Mouse (Mus musculus) heart, embryonic 13.5 days (tissue): ENCODE results near the gene Tnfsf14. TPM values are rescaled to one million over a fixed set of nuclear protein-coding genes. Genes with fewer than 3 reads are reported as not detected.

Source experiments
- ATAC-seq: fragments of 200-750 bp; cut with Nextera tagmentation; 2 replicates; pipeline ENCODE4 v1.8.0; 2017; ENCODE audit warnings: moderate TSS enrichment; ENCODE audit not compliant: insufficient number of reproducible peaks, low FRiP score, low TSS enrichment; ENCODE audit errors: extremely low read depth
- H3K27ac ChIP-seq: fragments of 300-500 bp; sonication (generic); replicated peaks from 2 replicates; pipeline ENCODE4 v1.5.1; 2015; ENCODE audit warnings: moderate library complexity, mild to moderate bottlenecking, inconsistent platforms
- H3K27me3 ChIP-seq: fragments of 300-500 bp; sonication (generic); replicated peaks from 2 replicates; pipeline ENCODE4 v1.6.1; 2015; ENCODE audit warnings: mild to moderate bottlenecking, inconsistent platforms
- H3K36me3 ChIP-seq: fragments of 300-500 bp; sonication (generic); 2 replicates; pipeline ENCODE4 v1.6.1; 2015; ENCODE audit warnings: mild to moderate bottlenecking, inconsistent platforms
- H3K4me1 ChIP-seq: fragments of 300-500 bp; sonication (generic); 2 replicates; pipeline ENCODE4 v1.6.1; 2015; ENCODE audit warnings: inconsistent platforms
- H3K4me2 ChIP-seq: fragments of 300-500 bp; sonication (generic); 2 replicates; pipeline ENCODE4 v1.6.1; 2015; ENCODE audit warnings: inconsistent platforms, mild to moderate bottlenecking, moderate library complexity
- H3K4me3 ChIP-seq: fragments of 300-500 bp; sonication (generic); 2 replicates; pipeline ENCODE4 v1.5.1; 2015; ENCODE audit warnings: moderate library complexity, mild to moderate bottlenecking, inconsistent platforms
- H3K9ac ChIP-seq: fragments of 300-500 bp; sonication (generic); 2 replicates; pipeline ENCODE4 v1.6.1; 2015; ENCODE audit warnings: inconsistent platforms, mild to moderate bottlenecking, moderate library complexity
- H3K9me3 ChIP-seq: fragments of 300-500 bp; sonication (generic); 2 replicates; pipeline ENCODE4 v1.6.1; 2016; ENCODE audit warnings: inconsistent platforms
- WGBS: fragments of 180-500 bp; shearing (Covaris S2); methylation state at CpG from one replicate; pipeline ENCODE4 v1.1.7; 2015; ENCODE audit warnings: mixed read lengths; 5-methylcytosine and 5-hydroxymethylcytosine counted together
- polyA plus RNA-seq: library from polyadenylated mRNA; unstranded; fragments of >200 nt; fragmentation: Nextera tagmentation; extraction: Ambion mirVana; gene quantifications from 2 replicates; pipeline ENCODE4 v1.2.1, GENCODE M21; 2015

Gene Tnfsf14
- polyA plus RNA-seq: 0.13 and 0.28 TPM in 2 replicates

DNA sequence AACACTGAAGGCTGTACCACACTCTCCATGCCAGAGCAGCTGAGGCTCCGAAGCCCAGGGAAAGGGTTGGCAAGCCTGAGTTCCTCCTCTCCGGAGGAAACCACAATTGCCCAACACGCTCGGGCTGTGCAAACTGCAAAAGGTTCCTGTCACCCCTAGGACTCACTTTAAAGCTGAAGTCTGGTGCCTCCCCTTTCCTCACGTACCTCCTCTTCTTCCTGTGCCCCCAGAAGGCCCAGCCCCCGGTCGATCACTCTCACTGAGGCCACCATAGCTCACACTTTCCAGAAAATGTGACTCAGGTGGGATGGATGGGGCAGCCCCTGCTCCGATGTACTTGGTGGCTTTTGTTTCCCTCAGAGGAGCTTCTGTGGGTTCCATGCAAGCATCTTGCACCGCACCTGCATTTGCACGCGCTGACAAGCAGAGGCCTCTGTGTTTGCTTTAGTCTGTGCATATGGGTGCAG, at the start of gene Tnfsf14:
TSS of gene Tnfsf14 (minus strand) at position 137 of the 467 bp plus-strand sequence.
- H3K4me3 ChIP-seq: no peak within 1 kb of the TSS
- H3K4me1 ChIP-seq: no peaks in the 10 kb centered on the region
- H3K9ac ChIP-seq: no peak within 1 kb of the TSS
- no peaks in the 10 kb centered on the region for H3K27me3 ChIP-seq
- no peaks in the 10 kb centered on the region for H3K36me3 ChIP-seq
- H3K27ac ChIP-seq: no peak within 1 kb of the TSS
- 67% methylated on average over 11 of the region's 11 CpGs for WGBS
- no peak within 1 kb of the TSS for H3K4me2 ChIP-seq
- ATAC-seq: no peak
- no peaks in the 10 kb centered on the region for H3K9me3 ChIP-seq

DNA sequence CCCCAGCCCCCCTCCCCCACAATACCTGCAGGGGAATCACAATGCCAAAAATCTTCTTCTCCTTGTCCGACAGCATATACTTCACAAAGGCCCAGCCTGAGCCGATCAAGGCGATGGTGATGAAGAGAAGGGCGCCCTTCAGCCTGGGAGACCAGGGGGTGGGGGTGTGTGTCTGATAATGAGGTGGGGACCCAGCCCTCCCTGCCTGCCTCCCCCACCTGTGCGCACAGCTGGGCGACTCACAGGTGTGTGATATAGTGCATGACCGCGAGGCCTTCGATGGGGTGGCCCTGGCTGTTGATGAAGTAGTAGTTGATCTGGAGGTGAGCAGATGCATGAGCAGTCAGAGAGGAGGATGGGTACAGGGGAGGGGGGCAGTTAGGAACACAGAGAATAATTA, 43.2 kb upstream of the Tnfsf14 start:
- Histone ChIP-seq H3K9ac (no peak overlapping the region), H3K27me3 (no peaks in the 10 kb centered on the region), H3K4me3 (no peak overlapping the region), H3K4me2 (no peak overlapping the region), H3K27ac (no peak overlapping the region), H3K9me3 (no peaks in the 10 kb centered on the region), H3K4me1 (no peaks in the 10 kb centered on the region), H3K36me3 (peaks cover 53% of the 10 kb centered on the region)
- no peak for ATAC-seq
- 87% methylated on average over 9 of the region's 9 CpGs for WGBS

DNA sequence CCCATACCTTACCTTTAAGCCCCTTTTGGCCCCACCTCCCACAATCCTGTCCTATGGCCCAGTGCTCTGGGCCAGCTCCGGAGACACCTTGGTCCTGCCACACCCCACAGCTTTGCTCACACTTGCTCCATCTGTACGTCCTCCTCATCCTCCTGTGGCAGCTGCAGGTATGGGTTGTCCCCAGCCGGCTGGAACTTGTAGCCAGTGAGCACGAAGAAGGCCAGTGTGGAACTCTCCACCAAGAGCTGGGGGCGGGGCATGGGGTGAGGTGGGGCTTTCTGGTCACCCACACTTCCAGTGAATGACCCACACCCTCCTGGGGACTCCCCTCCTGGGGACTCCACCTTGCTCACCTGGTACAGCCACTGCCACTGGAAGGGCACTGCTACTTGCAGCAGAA, 41.8 kb upstream of the Tnfsf14 start:
- ATAC-seq: no peak
- H3K9me3 ChIP-seq: no peaks in the 10 kb centered on the region
- H3K4me1 ChIP-seq: no peaks in the 10 kb centered on the region
- no peak overlapping the region for H3K4me2 ChIP-seq
- WGBS: 84% methylated on average over 5 of the region's 5 CpGs
- H3K27me3 ChIP-seq: no peaks in the 10 kb centered on the region
- H3K4me3 ChIP-seq: no peak overlapping the region
- no peak overlapping the region for H3K27ac ChIP-seq
- no peak overlapping the region for H3K9ac ChIP-seq
- peaks cover 42% of the 10 kb centered on the region for H3K36me3 ChIP-seq

DNA sequence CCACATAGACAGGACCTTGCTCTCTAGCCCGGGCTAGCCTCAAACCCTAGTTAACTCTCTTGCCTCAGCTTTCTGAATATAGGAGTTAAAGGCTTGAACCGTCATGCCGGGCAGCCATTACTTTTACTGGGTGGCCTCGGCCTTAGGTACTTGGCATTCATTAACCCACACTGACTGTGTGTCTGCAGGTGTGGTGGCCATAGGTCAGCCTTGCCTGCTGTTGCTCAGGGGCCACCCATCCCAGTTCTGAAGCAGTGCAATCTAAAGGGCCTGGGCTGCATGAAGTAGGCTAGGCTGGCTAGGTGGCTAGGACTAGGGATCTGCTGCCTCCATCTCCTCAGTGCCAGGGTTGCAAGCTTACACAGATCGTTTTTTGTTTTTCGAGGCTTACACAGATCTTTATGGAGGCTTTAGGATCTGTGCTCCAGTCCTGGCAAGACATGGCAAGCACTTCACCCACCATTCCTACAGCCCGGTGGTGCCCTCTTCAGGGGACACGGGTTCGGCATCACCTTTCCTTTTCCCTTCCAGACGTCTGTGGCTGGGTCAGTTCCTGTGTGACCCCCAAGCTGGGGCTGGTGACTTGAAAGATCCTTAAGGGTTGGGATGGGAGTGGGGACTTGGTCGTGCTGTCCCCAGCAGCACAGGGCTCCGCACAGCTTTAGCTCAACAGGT, 40.4 kb upstream of the Tnfsf14 start:
- no peaks in the 10 kb centered on the region for H3K9me3 ChIP-seq
- no peak overlapping the region for H3K27ac ChIP-seq
- no peak overlapping the region for H3K9ac ChIP-seq
- no peak overlapping the region for H3K4me2 ChIP-seq
- H3K4me3 ChIP-seq: no peak overlapping the region
- peaks cover 42% of the 10 kb centered on the region for H3K36me3 ChIP-seq
- WGBS: 81% methylated on average over 12 of the region's 12 CpGs
- no peaks in the 10 kb centered on the region for H3K4me1 ChIP-seq
- no peak for ATAC-seq
- 0 out of 2 replicates have a peak, but pooled peaks cover 2% of the 10 kb centered on the region for H3K27me3 ChIP-seq

DNA sequence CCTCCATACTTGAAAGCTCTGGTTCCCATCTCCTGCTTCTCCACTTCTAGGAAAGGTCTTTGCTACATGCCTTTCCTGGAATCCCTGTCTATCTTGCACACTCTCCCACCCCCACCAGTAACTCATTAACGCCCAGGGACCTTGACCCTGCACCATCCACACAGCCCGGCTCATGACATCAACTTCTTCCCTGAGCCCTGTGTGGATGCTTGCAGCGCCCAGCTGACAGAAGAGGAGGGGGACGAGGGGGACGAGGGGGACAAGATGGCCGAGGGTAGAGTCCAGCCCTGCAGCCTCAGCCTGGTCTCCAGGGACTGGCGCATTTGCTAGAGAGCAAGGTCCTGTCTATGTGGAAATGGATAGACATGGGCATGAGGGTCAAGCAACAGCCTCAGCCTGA, 39.1 kb upstream of the Tnfsf14 start:
- Histone ChIP-seq H3K4me2 (no peak overlapping the region), H3K4me3 (no peak overlapping the region), H3K27ac (no peak overlapping the region), H3K36me3 (peaks cover 38% of the 10 kb centered on the region), H3K9ac (no peak overlapping the region), H3K4me1 (no peaks in the 10 kb centered on the region), H3K27me3 (0 out of 2 replicates have a peak, but pooled peaks cover 5% of the 10 kb centered on the region), H3K9me3 (no peaks in the 10 kb centered on the region)
- 38% methylated on average over 7 of the region's 7 CpGs for WGBS
- ATAC-seq: no peak

DNA sequence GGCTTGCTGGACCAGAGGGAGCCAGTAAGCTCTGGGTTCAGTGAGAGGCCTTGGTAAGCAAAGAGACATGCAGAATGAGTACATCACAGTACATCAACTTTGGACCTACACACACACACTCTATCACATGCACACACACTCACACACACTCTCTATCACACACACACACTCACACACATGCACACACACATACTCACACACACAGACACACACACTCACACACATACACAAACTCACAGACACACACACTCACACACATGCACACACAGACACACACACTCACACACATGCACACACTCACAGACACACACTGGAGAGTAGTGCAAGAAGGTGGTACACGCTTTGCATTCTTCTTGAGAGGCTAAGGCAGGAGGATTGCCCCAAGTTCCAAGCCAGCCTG, 38.2 kb upstream of the Tnfsf14 start:
- no peaks in the 10 kb centered on the region for H3K4me1 ChIP-seq
- H3K9ac ChIP-seq: no peak overlapping the region
- 79% methylated on average over 1 of the region's 1 CpGs for WGBS
- H3K9me3 ChIP-seq: no peaks in the 10 kb centered on the region
- H3K4me2 ChIP-seq: no peak overlapping the region
- peaks cover 29% of the 10 kb centered on the region for H3K36me3 ChIP-seq
- no peak overlapping the region for H3K4me3 ChIP-seq
- H3K27ac ChIP-seq: no peak overlapping the region
- ATAC-seq: no peak
- H3K27me3 ChIP-seq: 0 out of 2 replicates have a peak, but pooled peaks cover 11% of the 10 kb centered on the region

DNA sequence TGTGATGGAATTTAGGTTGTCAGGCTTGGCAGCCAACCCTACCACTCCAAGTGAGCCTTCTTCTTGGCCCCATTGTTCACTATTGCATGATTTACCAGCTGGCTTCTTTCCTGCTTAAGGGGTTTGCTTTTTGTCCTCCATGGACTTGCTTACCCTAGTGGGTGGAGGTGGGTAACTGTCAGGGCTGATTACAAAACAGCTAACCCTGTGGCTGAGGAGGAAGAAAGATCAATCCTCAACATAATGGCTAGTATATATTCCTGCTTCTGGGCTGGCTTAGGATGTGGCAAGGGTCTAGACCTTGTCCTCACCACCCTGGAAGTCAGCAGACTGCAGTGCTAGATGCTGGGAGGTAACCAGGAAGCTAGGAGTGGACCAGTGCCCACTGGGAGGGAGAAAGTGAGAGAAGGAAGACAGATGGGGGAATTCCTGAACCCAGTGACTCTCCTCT, 37.4 kb upstream of the Tnfsf14 start:
- Histone ChIP-seq H3K9me3 (no peaks in the 10 kb centered on the region), H3K4me2 (no peak overlapping the region), H3K27me3 (peaks cover 16% of the 10 kb centered on the region), H3K9ac (no peak overlapping the region), H3K4me3 (no peak overlapping the region), H3K27ac (no peak overlapping the region), H3K4me1 (no peaks in the 10 kb centered on the region), H3K36me3 (peaks cover 21% of the 10 kb centered on the region)
- ATAC-seq: no peak

DNA sequence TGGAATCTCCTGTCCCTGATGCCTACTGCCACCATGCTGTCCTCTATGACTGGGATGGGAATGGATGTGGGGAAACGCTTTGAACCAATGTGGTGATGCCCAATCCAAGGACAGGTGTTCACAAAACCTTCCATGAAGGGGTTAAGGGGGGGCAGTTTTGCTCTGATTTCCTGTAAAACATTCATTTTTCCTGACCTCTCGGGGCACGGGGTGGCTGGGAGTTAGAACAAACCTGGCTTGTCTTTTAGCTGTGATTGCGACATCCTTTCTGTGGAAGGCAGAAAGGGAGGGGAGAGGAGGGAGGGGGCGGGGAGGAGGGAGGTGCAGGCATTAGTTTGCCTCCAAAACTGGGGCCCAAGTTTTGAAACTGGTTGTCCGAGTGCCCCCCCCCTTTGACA, 36.8 kb upstream of the Tnfsf14 start:
- H3K9me3 ChIP-seq: no peaks in the 10 kb centered on the region
- H3K27me3 ChIP-seq: peaks cover 21% of the 10 kb centered on the region
- H3K4me3 ChIP-seq: no peak overlapping the region
- no peak overlapping the region for H3K9ac ChIP-seq
- peaks cover 15% of the 10 kb centered on the region for H3K36me3 ChIP-seq
- 53% methylated on average over 6 of the region's 6 CpGs for WGBS
- H3K27ac ChIP-seq: no peak overlapping the region
- H3K4me1 ChIP-seq: no peaks in the 10 kb centered on the region
- no peak overlapping the region for H3K4me2 ChIP-seq
- no peak for ATAC-seq

DNA sequence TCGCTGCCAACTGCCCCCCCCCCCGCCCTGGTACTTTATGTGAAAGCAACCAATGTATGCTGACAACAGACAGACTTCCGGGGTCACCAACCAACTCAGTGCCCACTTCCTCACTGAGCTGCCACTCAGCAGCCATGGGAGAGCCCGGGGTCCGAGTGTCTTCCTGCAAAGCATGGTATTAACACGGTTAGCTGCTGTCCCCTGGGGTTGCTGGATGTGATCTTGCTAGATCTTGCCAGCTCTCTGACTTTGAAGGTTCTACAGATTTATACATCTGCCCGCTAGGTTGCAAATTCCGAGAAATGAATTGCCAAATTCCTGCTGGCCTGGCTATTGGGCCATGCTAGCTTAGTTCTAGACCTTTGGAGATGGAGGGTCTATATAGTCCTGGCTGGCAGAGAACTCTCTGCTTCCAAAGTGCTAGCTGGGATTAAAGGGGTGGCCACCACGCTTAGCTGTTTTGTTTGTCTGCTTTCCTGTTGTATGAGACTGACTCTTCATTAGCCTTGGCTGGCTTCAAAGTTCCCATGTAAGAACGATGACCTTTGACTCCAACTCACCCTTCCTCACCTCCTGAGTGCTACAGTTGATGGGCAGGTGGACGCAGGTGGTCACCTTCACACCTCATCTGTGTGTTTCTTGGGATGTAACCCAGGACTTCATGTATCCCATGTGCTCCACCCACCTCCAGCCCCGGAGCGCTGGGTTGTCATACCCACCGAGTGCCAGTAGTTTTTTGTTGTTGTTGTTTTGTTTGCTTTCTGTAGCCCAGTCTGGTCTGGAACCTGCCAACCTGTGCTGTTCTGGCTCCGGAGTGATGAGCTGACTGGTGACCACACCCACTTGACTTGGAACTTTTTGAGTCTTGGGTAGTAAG, 36.1 kb upstream of the Tnfsf14 start:
- Histone ChIP-seq H3K36me3 (peaks cover 10% of the 10 kb centered on the region), H3K9ac (no peak overlapping the region), H3K4me2 (no peak overlapping the region), H3K27me3 (peaks cover 27% of the 10 kb centered on the region), H3K27ac (no peak overlapping the region), H3K9me3 (no peaks in the 10 kb centered on the region), H3K4me1 (no peaks in the 10 kb centered on the region), H3K4me3 (no peak overlapping the region)
- 65% methylated on average over 15 of the region's 15 CpGs for WGBS
- no peak for ATAC-seq

DNA sequence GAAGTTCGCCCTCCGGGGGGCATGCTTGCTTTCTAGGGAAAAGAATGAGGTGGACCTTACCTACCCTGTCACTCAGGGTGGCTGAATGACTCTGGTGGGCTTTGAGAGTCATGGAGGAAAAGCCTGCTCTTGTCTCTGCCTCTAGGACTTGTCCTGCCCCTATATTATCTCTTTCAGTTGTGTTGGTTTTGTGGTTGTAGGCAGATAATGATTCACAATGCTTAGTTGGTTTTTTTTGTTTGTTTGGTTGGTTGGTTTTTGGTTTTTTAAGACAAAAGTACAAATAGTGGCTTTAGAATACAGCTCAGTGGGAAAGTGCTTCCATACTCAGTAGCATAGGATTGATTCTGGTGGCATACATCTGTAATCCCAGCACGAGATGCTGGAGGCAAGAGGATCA, 34.9 kb upstream of the Tnfsf14 start:
- 75% methylated on average over 3 of the region's 3 CpGs for WGBS

DNA sequence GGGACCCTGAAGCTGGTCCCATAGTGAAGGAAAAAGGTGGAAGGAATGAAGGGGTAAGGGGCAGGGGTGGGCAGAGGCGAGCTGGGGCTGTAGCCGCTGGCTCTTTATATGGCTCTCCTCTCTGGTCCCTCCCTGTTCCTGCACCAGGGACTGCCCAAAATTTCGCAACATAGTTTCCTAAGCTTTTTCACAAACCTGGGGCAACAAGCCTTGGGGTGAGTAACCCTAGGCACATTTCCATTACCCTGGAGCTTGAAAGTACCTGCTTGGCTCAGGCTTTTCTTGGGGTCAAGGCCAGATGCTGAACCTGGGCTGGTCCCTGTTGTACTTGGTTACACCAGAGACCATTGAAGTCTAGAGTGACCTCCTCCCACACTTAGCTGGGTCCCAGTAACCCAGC, 34.0 kb upstream of the Tnfsf14 start, which contains the start of gene C3:
TSS of gene C3 (minus strand) at position 123 of the 400 bp plus-strand sequence.
- Histone ChIP-seq H3K4me3 (no peak within 1 kb of the TSS), H3K9me3 (no peaks in the 10 kb centered on the region), H3K27me3 (peaks cover 48% of the 10 kb centered on the region), H3K4me2 (no peak within 1 kb of the TSS), H3K36me3 (no peaks in the 10 kb centered on the region), H3K9ac (no peak within 1 kb of the TSS), H3K4me1 (no peaks in the 10 kb centered on the region), H3K27ac (no peak within 1 kb of the TSS)
- WGBS: 59% methylated on average over 3 of the region's 3 CpGs
- ATAC-seq: no peak

More for the DNA sequence above, 34.9 kb upstream of the Tnfsf14 start:
- Histone ChIP-seq H3K4me1 (no peaks in the 10 kb centered on the region), H3K27ac (no peak overlapping the region), H3K27me3 (peaks cover 39% of the 10 kb centered on the region), H3K9ac (no peak overlapping the region), H3K36me3 (no peaks in the 10 kb centered on the region), H3K4me2 (no peak overlapping the region), H3K9me3 (no peaks in the 10 kb centered on the region), H3K4me3 (no peak overlapping the region)
- ATAC-seq: no peak
